Mouse (Mus musculus) left cerebral cortex, adult 11 months (tissue): ENCODE results near the gene Chad.
A peak's percentile ranks its signal among the peaks of the same experiment; 100 is the strongest.

Experiments used
- DNase-seq: peaks from one replicate; pipeline ENCODE4 v3.0.0; 2022; ENCODE audit warnings: low spot score

Gene Chad

DNA sequence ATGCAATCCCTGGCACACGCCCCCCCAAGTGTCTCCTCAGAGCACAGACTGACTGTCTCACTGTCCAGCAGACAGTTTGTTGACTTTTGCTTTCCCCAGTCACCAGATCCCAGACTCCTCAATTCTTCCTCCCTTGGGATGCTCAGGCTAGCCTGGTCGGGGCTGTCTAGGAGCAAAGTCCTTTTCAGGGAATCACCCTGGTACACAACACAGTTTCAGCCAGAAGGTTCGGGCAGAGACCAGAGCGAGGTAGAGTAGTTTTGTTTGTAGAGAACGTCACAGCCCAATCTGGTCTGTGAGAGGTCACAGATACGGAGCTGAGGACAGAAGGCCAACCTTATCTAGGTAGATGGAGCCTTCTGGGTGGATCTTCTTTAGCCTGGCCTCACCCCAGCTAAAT lies 1.7 kb downstream of the Chad start:
- no peak for DNase-seq

DNA sequence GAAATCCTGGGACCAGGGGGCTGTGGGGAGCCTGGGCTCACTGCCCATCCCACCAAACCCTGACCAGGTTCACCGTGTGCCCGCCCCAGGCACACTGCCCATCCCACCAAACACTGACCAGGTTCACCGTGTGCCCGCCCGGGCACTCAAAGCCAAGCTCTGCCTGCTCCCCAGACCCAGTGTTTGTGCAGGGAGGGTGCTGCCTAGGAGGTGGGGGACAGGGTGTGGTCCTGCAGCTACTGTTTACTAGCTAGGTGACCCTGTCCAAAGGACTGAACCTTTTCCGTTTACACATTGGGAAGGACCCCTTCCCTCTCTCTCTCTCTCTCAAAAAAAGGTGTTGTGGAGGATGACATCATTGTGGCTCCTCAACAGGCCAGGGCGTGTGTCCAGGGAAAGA lies 2.5 kb downstream of the Chad start:
- no peak for DNase-seq

DNA sequence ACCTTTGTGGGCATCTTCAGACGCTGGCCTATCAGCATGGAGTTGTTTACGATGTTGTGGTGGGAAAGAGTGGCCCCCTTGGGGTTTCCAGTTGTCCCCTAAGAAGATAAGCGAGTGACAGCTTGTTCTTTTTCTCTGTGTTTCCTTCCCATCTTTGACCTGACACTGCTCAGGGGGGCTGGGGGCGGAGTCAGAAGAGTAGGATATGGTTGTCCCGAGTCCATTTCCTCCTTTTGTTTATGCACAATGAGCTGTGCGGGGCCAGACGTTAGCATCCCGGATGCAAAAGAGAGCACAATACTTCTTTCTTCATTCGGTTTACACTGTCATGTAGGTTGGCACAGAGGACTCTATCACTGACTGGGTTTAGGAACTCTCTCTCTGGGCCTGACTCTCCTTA lies 5.8 kb downstream of the Chad start:
- no peak for DNase-seq

DNA sequence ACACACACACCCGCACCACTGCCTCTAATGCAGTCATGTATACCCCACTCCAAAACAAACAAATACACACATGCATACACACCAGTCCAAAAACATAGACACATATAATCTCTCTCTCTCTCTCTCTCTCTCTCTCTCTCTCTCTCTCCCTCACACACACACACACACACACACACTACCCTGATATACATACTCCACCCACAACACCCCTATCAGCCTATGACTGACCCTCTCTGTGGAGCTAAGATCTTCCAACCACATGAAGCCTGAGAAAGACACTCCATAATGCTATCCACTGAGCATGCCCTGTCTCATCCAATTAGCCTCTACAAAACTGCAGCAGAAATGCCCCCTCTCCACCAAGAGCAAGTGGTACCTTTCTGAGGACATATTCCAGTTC lies 7.0 kb downstream of the Chad start:
- DNase-seq, result no peak

DNA sequence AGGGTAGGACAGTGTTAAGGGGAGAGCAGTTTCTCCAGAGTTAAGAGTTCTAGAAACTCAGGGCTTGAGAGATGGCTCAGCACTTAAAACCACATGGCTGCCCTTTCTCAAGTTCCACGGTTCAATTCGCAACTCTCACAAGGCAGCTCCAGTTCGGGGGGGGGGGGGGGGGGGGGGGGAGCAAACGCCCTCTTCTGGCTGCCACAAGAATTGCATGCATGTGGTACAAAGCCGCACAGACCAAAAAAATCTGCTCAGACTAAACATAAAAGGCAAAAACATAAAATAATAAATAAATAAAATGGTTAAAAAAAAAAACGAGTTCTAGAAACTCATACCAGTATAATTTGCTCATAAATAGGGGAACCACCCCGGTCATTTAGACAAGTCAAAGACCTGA lies 9.7 kb downstream of the Chad start:
- no peak for DNase-seq

DNA sequence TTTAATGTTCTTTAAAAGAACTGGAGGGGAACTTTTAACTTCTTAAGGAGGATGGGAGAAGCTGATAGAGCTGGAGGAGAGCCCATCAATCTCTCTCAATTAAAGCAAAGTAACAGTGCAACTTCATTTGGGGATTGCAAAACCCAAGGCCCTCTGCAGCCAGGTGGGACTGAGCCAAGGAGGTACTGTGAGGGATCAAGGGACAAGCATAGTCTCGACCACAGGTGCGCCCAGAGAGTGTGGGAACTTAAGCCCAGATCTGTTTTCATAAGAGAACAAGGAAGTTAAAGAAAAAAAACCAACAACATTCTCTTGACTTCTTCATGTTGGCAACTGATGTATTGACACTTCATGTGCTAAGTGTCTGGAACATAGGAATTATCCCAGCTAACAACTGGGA lies 10.2 kb downstream of the Chad start:
- DNase-seq, result no peak

DNA sequence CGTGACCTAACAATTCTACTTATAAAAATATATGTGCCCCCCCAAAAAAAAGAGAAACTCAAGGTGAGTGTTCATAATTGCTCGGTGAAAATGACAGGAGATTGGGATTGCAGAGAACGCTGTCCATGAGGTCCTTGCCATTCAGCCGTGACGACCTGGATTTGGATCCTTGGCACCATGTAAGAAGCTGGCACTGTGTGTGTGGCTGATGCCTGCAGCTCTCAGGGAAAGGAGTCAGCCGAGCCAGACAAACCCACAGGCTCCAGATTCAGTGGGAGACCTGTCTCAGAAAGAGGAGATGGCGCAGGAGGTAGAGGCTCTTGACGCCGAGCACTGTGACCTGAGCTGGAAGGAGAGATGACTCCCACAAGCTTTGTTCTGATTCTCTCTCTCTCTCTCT lies 11.5 kb downstream of the Chad start:
- DNase-seq, result no peak

DNA sequence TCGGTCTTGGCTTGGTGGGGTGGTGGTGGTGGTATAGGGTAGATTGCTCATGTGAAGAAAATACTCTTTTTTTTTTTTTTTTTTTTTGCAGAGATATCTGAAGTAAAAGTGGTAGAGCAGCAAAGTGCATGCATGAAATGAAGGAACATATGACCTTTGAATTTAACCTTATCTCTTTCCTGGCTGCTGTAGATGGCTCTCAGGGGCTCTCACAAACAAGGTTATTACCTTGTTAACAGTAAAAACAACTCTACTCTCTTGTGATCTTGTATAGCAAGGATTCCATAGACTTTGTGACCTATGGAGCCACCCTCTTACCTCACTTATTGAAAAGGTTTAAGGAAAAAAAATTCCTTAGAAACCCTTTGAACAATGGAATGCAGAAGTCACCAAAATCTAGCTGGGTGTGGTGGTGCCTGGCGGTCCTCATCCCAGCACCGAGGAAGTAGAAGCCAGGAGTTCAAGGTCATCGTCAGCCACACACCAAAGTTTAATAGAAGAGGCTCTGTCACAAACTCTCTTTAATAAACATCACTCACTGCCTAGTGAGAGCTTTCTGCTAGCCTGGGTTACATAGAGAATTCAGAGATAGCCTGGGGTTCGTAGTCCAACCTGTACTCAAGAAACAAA lies 15.4 kb downstream of the Chad start:
- DNase-seq, result no peak

DNA sequence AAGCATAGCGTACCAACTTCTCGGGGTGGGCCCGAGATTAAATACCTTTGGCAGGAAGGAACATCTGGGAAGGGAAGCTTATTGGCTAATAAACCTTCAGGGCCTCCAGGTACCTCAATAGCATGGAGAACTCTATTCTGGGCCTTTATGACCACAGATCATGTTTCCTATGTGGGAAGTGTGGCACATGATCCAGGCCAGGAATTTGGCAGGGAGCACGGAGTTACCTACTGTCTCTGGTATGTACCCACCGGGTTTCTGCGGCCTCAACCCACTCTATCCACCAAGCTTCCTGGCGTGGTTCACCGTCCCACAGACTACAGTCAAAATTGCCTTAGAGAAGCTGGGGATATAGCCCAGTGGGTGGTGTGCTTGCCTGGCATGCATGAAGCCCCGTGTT lies 20.2 kb downstream of the Chad start:
- DNase-seq, result no peak

DNA sequence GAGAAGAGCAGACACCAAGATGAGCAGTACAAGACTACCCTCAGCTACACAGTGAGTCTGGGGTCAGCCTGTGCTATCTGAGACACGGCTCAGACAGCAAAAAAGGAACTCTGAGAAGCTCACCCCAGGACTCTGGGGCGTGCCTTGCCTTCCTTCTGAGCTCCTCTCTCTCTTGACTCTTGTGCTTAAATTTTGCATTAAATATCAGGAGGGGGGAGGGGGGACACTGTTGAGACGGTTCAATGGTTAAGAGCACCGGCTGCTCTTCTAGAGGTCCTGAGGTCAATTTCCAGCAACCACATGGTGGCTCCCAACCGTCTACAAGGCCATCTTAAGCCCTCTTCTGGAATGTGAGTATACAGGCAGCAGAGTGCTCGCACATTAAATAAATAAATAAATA lies 22.7 kb downstream of the Chad start:
- DNase-seq, result no peak

DNA sequence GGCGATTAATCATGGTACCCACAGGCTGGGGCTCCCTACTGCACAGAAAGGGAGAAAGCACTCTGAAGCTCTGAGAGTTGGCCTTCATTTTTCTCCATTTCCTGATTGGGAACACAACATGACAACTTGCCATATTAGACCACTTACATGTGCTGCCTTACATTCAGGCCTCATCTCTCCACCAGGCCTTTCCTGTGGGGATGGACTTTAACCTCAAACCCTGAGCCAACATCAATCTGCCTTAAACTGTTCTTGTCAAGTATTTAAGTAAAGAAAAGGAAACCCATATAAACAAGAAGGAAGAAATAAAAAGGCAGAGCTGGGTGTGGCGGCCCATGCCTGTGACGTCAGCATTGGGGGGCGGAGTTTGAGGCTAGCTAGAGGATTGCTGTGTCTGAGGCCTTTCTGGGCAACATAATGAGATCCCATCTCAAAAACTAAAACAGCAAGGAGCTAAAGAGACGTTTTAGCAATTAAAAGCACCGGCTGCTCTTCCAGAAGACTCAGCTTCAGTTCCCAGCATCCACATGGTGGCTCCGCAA lies 31.5 kb downstream of the Chad start:
- no peak for DNase-seq

DNA sequence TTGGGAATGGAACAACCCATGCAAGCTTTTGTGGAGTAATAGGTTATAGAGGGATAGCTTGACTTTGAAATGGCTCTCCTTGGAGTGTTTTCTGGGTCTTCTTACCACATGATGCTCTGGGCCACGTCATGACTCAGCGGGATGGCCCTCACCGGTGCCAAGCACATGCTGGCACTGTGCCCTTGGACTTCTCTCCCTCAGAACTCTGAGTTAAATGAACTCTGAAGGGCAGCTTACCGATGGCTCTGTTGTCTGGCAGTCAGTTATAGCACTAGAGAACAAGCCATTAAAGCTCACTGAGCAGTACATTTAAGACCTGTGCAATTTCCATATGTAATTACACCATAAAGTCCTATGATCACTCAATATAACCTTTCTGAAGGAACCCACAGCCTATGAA lies 32.5 kb downstream of the Chad start:
- DNase-seq, result no peak

DNA sequence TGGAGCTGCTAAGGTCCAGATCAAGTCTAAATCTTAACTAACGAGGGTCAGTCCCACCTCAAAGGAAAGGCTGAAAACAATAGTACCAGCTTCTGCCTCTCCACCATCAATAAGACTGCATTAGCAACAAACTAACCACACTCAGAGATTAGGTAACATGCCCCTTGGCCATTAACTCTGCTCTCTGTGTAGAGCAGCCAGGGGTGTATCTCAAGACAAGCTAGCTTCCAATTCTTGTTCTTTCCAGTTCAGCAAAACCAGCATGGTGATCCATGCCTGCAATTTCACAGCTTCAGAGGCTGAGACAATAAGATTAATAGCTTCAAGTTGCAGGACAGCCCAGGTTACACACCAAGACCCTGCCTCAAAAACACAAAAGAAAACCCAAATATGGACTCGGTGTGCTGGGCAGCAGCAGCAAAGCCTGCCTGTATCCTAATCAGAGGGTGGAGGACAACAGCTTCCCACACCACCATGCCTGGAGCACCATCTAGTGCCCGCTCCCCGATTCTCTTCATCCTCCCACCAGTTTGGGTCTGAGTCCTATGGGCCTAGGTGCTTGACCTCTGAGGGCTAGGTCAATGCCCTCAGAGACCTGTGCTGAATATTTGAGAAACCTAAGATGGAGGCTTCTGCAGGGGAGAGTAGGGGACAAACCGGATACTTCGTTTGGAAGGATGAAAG lies 33.7 kb downstream of the Chad start:
- DNase-seq, result no peak

DNA sequence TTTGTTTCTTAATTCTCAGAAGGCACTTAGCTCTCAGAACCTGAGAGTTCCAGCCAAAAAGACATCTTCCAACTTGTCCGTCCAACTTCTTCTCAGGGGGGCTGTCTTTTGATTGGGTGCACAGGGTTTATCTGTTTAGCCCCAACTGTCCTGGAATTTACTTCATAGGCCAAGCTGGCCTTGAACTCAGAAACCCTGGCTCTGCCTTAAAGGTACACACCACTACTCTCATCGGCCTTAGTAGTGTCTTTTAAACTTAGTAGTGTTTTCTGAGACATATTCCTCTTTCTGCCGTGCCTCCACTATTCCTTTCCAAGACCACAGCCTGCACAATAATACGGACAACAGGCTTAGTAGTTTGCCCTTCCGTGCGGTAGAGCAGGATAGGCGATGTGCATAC lies 35.6 kb downstream of the Chad start:
- no peak for DNase-seq

DNA sequence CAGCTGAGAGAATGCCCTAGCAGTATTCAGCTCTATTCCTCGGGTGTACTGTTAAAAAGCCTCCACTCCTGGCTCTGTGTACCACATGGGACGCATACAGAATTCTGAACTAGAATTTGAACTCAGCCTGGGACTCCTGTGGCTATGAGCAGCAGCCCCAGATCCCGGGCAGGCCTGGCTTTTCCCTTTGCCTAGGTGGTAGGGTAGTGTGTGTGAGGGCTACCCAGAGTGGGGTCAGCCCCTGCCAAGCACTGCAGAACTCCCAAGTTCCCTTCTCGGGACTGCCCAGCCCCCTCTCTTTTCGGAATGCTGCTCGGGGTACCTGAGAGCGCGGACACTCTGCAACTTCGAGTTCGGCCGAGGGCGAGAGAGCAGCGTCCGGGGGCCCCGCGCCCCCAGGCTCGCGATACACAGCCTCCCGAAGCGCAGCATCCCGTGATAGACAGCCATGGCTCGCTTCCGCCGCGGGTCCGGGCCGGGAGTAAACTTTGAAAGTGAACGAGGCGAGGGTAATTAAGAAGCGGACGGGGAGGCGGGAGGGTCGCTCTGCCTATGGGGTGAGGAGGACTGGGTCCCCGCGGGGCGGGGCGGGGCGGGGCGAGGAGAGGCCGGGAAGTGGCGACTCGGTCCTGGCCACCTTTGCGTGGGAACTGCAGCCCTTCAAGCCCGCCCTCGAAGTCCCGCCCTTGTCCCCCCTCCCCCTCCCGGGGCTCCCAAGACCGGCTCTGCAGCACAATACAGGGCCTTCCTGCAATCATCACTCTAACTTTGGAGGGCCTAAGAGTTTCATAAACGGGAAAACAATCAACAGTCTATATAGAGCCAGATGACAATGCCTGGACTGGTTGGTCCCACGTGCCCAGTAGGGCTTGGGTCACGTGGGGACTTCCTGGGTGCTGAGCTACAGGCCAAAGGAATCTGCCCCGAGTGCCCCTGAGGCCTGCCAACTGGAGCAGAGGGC lies 36.8 kb downstream of the Chad start, which contains the start of gene Acsf2:
Gene Acsf2 (minus strand): TSS at position 551 of the 961 bp plus-strand sequence.
- DNase-seq, result peak; percentile 17

DNA sequence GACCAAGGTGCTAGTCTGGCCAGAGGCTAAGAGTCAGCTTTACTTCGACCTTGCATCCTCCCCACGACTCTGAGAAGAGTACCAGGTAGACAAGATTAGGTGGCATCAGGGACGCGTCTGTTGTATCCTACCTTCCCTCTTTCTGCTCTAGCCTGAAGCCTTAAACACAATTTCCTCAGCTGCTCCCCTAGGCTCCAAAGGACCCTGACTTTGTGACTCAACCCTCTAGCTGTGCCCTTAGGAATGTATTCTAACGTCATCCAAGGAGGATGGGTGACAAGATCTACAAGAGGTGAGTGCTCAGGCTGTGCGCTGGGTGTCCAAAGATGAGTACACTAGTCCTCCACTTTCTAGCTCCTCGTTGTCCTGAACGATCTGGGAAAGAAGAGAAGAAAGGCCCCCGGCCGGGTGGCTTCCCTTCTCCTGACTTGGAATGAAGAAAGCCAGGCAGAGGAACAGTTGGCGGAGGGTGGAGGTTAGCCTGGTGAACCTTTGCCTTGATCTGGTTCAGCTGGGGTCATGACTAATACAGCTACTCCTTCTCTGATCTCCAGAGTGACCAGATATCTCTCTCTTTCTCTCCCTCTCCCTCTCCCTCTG lies 37.6 kb downstream of the Chad start:
- DNase-seq, result no peak

DNA sequence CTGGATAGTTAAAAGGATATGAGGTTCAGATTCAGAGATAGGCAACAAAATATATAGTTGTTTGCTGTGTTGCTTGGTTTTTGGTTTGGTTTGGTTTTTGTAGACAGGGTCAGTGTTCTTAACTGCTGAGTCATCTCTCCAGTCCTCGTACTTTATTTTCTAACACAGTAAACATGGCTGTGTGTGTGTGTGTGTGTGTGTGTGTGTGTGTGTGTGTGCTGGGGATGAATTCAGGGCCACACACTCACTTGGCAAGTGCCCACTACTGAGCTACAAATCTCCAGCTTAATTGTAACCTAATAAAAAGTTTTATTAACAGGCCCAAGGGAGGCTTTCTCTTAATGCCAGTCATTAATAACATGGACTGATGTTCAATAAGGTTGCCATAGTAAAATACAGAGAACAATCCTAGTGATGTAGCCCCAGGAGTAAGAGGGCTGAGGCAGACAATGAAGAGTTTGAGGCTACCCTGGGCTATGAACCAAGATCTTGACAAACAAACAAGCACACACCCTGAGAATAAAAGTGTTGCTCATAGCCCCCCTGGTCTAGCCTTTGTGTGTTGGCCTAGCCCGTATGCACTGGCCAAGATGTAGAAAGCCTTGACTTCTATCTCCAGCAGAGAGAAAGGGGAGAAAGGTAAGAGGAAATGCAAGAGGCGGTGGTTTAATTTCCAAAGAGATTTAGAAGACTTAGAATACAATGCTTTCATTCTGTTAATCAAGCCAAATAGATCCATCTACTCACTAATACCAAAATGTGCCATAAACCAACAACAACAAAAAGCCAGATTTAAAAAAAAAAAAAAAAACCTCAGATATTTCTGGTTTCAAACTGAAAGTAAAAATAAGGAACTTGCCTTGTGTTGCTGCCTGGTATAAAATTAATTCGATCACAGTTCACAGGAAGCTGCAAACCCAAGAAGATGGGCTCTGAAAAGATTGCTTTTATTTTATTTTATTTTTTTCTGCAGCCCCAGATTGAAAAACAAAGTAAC lies 46.2 kb downstream of the Chad start:
- no peak for DNase-seq

DNA sequence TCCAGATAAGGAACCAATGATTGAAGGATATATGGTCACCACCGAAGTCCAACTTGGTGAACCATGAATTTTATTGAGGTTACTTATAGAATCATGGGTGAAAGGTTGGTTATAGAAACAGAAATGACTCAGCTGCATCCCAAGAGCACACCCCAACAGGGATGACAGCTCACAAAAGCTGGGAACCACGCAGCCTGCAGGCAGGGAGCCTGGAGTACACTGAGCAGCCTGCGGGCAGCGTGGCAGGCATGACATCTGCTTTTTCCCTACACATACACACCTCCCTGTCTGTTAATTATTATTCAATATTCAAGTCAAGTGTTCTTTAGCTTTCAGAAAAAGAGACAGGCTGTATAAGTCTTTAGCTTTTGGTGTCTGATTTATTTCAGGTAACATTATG lies 49.8 kb downstream of the Chad start:
- no peak for DNase-seq

DNA sequence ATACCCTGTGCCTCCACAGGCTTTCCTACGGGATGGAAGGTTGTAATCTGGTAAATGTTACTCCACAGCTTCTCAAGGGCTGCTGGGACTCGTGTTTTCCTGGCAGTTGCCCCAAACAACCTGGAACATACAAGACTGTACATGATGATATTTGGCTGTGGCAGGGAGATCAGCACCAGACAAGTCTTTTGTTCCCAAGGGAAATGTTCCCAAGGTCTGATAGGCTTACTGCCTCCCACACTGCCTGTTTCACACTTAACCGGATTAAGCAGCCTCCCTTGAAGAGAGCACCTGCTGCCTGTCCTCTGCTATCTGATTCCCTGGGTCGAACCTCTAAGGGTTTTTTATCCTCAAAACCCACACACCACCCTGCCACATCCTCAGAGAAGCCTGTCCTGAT lies 50.6 kb downstream of the Chad start:
- no peak for DNase-seq

DNA sequence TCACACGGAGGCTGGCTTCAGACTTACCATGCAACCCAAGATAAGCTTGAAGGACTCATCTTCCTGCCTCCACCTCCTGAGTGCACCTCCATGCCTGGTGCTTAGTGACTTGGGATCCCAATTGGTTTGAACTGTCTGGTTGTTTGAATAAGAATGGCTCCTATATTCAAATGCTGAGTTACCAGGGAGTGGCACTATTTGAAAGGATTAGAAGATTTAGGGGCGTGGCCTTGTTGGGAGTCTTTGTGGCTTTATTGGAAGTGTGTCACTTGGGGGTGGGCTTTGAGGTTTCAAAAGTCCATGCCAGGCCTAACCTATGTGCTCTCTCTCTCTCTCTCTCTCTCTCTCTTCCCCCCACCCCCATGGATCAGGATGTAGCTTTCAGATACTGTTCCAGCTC lies 52.8 kb downstream of the Chad start:
- no peak for DNase-seq
